Mouse (Mus musculus) E14TG2a.4 (cell line): ENCODE measurements at regions not wholly inside any gene's neighbourhood (a gene's known extent, or its start where the extent isn't known, plus 50 kb on each side); places are given as distances from the start of the nearest gene placed in this dataset.

ENCODE experiments used
- CTCF ChIP-seq: conservative IDR thresholded peaks from 2 replicates; pipeline ENCODE4 v1.5.1; 2014; ENCODE audit warnings: low read length
- NANOG ChIP-seq: IDR thresholded peaks from 2 replicates; pipeline ENCODE4 v1.6.1; 2014; ENCODE audit warnings: borderline replicate concordance, low read length, mixed read lengths

DNA sequence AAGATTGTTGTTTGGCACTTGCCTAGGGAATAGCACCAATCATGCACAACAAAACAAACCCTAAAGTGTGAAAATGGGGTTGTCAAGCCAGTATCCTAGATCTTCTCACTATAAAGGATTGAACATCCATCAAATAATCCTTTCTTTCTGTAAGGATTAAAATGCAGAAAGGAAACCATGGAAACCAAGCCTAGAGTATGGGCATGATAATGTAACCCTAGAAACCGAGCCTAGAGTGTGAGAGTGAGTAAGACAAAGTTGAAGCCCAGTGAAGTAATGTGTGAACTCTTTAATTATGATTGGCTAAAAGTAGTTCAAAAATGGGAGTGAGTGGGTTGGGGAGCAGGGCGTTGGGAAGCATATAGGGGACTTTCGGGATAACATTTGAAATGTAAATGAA, 1757.4 kb downstream of the Cntnap5b start:
- TF ChIP-seq CTCF = no peak
- no peak for TF ChIP-seq NANOG
